Mouse (Mus musculus): Measurements from ENCODE around the gene Myh2. TPM values are rescaled to one million over a fixed set of nuclear protein-coding genes. Genes with fewer than 3 reads are reported as not detected.

Myh2 gene
- total RNA-seq (2014; rRNA removed) (3.0 TPM in 1 of 2 replicates, not detected in the other), polyA plus RNA-seq (2012; rRNA removed) (not detected in 2 replicates)

DNA sequence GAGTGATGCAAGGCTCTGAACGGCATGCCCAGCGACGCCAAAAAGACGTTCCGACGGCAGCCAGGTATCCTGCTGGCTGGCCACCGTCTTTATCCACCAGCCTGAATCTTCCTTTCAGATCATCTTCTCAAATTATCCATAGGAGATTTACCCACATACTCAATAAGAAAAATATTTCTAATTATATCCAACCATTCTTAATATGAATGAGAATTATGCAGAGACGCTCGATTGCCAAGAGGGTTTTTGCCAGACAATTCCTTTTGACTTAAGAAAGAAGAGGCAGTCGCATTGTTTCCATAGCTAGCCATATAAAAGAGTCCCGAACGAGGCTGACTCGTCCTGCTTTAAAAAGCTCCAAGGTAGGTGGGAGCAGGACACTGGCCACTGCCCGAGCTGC, at the start of gene Myh2:
Gene Myh2, plus strand, starts transcription at position 301 of the 400 bp plus-strand sequence.
- no peak within 1 kb of the TSS for H3K4me3 ChIP-seq (ENCODE audit: insufficient read depth, low read depth, low read length)
- 82% methylated on average over 14 of the region's 14 CpGs for WGBS
- H3K36me3 ChIP-seq (ENCODE audit: control insufficient read depth, insufficient read depth, low read length), result no peaks in the 10 kb centered on the region
- no peaks in the 10 kb centered on the region for H3K79me2 ChIP-seq (ENCODE audit: control insufficient read depth, insufficient read depth, low read length)
- no peaks in the 10 kb centered on the region for H3K27me3 ChIP-seq (ENCODE audit: control insufficient read depth, insufficient read depth, low read length)
- H3K27ac ChIP-seq (replicated peaks; ENCODE audit: insufficient read depth, low read depth, low read length), result no peak within 1 kb of the TSS
- no peak for DNase-seq (ENCODE audit: extremely low read depth, low read depth, low spot score)
- no peak within 1 kb of the TSS for H3K9ac ChIP-seq (ENCODE audit: low read depth, low read length)
- H3K4me1 ChIP-seq (ENCODE audit: control insufficient read depth, insufficient read depth, low read length), result no peaks in the 10 kb centered on the region
- no peak for TF ChIP-seq POLR2A (IDR thresholded peaks at IDR 0.05; ENCODE audit: extremely low read depth, insufficient read depth, low read length)
- TF ChIP-seq CTCF (IDR thresholded peaks at IDR 0.05; ENCODE audit: low read depth, low read length), result no peak

- Histone ChIP-seq H3K36me3 (ENCODE audit: control insufficient read depth, insufficient read depth, low read length) (no peaks in the 10 kb centered on the region), H3K79me2 (ENCODE audit: control insufficient read depth, insufficient read depth, low read length) (no peaks in the 10 kb centered on the region), H3K4me3 (ENCODE audit: insufficient read depth, low read depth, low read length) (no peak overlapping the region), H3K27me3 (ENCODE audit: control insufficient read depth, insufficient read depth, low read length) (no peaks in the 10 kb centered on the region), H3K9ac (ENCODE audit: low read depth, low read length) (no peak overlapping the region), H3K27ac (replicated peaks; ENCODE audit: insufficient read depth, low read depth, low read length) (no peak overlapping the region), H3K4me1 (ENCODE audit: control insufficient read depth, insufficient read depth, low read length) (no peaks in the 10 kb centered on the region)
- whole genome bisulfite sequencing, result 89% methylated on average over 7 of the region's 7 CpGs
- no peak for DNase-seq (ENCODE audit: extremely low read depth, low read depth, low spot score)
- TF ChIP-seq POLR2A (IDR thresholded peaks at IDR 0.05; ENCODE audit: extremely low read depth, insufficient read depth, low read length) (no peak), CTCF (IDR thresholded peaks at IDR 0.05; ENCODE audit: low read depth, low read length) (no peak)
Observed at GRCm38 (mm10) chr11:67124943-67125342, 45.9 kb upstream of the Myh2 start.

GRCm38 (mm10) chr11:67125361-67125760, 45.5 kb upstream of the Myh2 start:
- Histone ChIP-seq H3K27me3 (ENCODE audit: control insufficient read depth, insufficient read depth, low read length) (no peaks in the 10 kb centered on the region), H3K4me3 (ENCODE audit: insufficient read depth, low read depth, low read length) (no peak overlapping the region), H3K79me2 (ENCODE audit: control insufficient read depth, insufficient read depth, low read length) (no peaks in the 10 kb centered on the region), H3K9ac (ENCODE audit: low read depth, low read length) (no peak overlapping the region), H3K4me1 (ENCODE audit: control insufficient read depth, insufficient read depth, low read length) (no peaks in the 10 kb centered on the region), H3K36me3 (ENCODE audit: control insufficient read depth, insufficient read depth, low read length) (no peaks in the 10 kb centered on the region), H3K27ac (replicated peaks; ENCODE audit: insufficient read depth, low read depth, low read length) (no peak overlapping the region)
- 77% methylated on average over 17 of the region's 17 CpGs for WGBS
- TF ChIP-seq POLR2A (IDR thresholded peaks at IDR 0.05; ENCODE audit: extremely low read depth, insufficient read depth, low read length) (no peak), CTCF (IDR thresholded peaks at IDR 0.05; ENCODE audit: low read depth, low read length) (no peak)
- DNase-seq (ENCODE audit: extremely low read depth, low read depth, low spot score), result no peak

DNA sequence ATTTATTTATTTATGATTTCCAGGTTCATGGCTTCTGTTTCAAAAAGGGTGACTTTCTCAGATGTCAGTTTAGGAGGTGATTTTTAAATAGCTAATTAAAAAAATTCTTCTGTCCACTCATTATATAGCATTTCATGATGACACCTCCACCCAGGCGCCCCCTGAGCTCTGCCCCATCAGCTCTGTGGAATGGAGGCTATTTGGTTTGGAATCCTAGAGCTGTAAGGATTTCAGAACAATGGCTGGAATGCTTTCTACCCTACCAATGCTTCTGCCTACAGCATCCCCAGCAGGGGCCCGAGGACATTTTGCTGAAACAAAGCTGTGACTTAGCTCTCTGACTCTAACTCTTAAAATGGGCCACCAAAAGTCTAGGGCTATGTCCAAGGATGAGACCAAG, 37.3 kb upstream of the Myh2 start:
- TF ChIP-seq CTCF (IDR thresholded peaks at IDR 0.05; ENCODE audit: low read depth, low read length) (no peak), POLR2A (IDR thresholded peaks at IDR 0.05; ENCODE audit: extremely low read depth, insufficient read depth, low read length) (no peak)
- WGBS, result 70% methylated on average over 2 of the region's 2 CpGs

DNA sequence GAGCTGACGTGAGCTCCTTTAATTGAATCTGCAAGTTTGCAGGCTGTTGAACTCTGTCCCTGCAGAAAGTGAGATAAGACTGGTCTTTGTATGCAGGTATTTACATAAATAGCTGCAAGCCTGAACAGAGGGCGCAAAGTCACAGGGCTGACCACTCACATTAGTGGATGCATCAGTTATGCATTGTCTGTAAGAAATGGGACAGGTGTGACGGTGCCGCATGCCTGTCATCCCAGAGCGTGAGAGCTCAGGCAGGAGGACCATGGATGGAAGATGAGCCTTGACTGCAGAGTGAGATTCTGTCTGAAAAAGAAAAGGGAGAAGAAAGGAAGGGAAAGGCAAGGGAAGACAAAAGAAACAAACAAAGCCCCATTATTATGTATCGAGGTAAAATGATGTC, 36.2 kb upstream of the Myh2 start:
- no peak overlapping the region for H3K27ac ChIP-seq (replicated peaks; ENCODE audit: insufficient read depth, low read depth, low read length)
- TF ChIP-seq POLR2A (IDR thresholded peaks at IDR 0.05; ENCODE audit: extremely low read depth, insufficient read depth, low read length) (no peak), CTCF (IDR thresholded peaks at IDR 0.05; ENCODE audit: low read depth, low read length) (no peak)
- H3K36me3 ChIP-seq (ENCODE audit: control insufficient read depth, insufficient read depth, low read length), result no peaks in the 10 kb centered on the region
- no peak for DNase-seq (ENCODE audit: extremely low read depth, low read depth, low spot score)
- H3K4me1 ChIP-seq (ENCODE audit: control insufficient read depth, insufficient read depth, low read length), result no peaks in the 10 kb centered on the region
- H3K79me2 ChIP-seq (ENCODE audit: control insufficient read depth, insufficient read depth, low read length), result no peaks in the 10 kb centered on the region
- H3K27me3 ChIP-seq (ENCODE audit: control insufficient read depth, insufficient read depth, low read length), result no peaks in the 10 kb centered on the region
- 86% methylated on average over 6 of the region's 6 CpGs for WGBS
- no peak overlapping the region for H3K4me3 ChIP-seq (ENCODE audit: insufficient read depth, low read depth, low read length)
- H3K9ac ChIP-seq (ENCODE audit: low read depth, low read length), result no peak overlapping the region

More for the DNA sequence above, 37.3 kb upstream of the Myh2 start:
- Histone ChIP-seq H3K27me3 (ENCODE audit: control insufficient read depth, insufficient read depth, low read length) (no peaks in the 10 kb centered on the region), H3K27ac (replicated peaks; ENCODE audit: insufficient read depth, low read depth, low read length) (no peak overlapping the region), H3K79me2 (ENCODE audit: control insufficient read depth, insufficient read depth, low read length) (no peaks in the 10 kb centered on the region), H3K4me1 (ENCODE audit: control insufficient read depth, insufficient read depth, low read length) (no peaks in the 10 kb centered on the region), H3K4me3 (ENCODE audit: insufficient read depth, low read depth, low read length) (no peak overlapping the region), H3K36me3 (ENCODE audit: control insufficient read depth, insufficient read depth, low read length) (no peaks in the 10 kb centered on the region), H3K9ac (ENCODE audit: low read depth, low read length) (no peak overlapping the region)
- no peak for DNase-seq (ENCODE audit: extremely low read depth, low read depth, low spot score)

DNA sequence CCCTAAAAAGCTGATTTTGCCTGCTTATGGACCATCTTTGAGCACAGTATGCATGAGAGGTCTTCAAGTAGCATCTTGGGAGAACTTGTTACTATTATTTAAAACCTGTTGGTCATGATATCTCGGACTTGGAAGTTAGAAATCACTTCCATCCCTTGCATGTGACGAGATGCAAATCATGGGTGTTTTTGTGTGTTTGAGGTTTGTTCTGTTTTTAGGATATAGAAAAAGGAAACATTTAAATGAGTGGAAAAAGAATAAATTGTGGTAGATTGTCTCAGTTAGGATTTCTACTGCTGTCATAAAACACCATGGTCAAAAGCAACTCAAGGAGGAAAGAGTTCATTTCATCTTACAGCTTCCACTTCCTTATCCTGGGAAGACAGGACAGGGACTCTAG, 35.3 kb upstream of the Myh2 start:
- Histone ChIP-seq H3K9ac (ENCODE audit: low read depth, low read length) (no peak overlapping the region), H3K4me1 (ENCODE audit: control insufficient read depth, insufficient read depth, low read length) (no peaks in the 10 kb centered on the region), H3K27me3 (ENCODE audit: control insufficient read depth, insufficient read depth, low read length) (no peaks in the 10 kb centered on the region), H3K27ac (replicated peaks; ENCODE audit: insufficient read depth, low read depth, low read length) (no peak overlapping the region), H3K4me3 (ENCODE audit: insufficient read depth, low read depth, low read length) (no peak overlapping the region), H3K79me2 (ENCODE audit: control insufficient read depth, insufficient read depth, low read length) (no peaks in the 10 kb centered on the region), H3K36me3 (ENCODE audit: control insufficient read depth, insufficient read depth, low read length) (no peaks in the 10 kb centered on the region)
- no peak for TF ChIP-seq POLR2A (IDR thresholded peaks at IDR 0.05; ENCODE audit: extremely low read depth, insufficient read depth, low read length)
- no peak for TF ChIP-seq CTCF (IDR thresholded peaks at IDR 0.05; ENCODE audit: low read depth, low read length)
- 82% methylated on average over 2 of the region's 2 CpGs for WGBS
- DNase-seq (ENCODE audit: extremely low read depth, low read depth, low spot score), result no peak
